Mouse (Mus musculus) CH12.LX (cell line): ENCODE data around the gene Phactr1. TPM values are rescaled to one million over a fixed set of nuclear protein-coding genes. Genes with fewer than 3 reads are reported as not detected.

Experiments used
- DNase-seq: peaks from one replicate; pipeline ENCODE4 v3.0.0-alpha.2; 2013; ENCODE audit errors: extremely low read depth
- H3K27ac ChIP-seq: 2 replicates; pipeline ENCODE4 v1.5.1; 2012; ENCODE audit warnings: low read depth, mild to moderate bottlenecking, control low read depth, moderate library complexity; ENCODE audit not compliant: insufficient read depth
- H3K27me3 ChIP-seq: replicated peaks from 2 replicates; pipeline ENCODE3; 2012; ENCODE audit warnings: inconsistent platforms
- H3K36me3 ChIP-seq, 2 experiments: replicated peaks in 1 of 2; 2 replicates each; pipeline versions ENCODE3 to v1.6.1; 2012; ENCODE audit warnings: inconsistent platforms in 1 of 2, low read length in 1 of 2, mild to moderate bottlenecking in 1 of 2, mixed read lengths in 1 of 2, moderate library complexity in 1 of 2; ENCODE audit not compliant: control insufficient read depth in 1 of 2, insufficient read depth in 1 of 2
- H3K4me1 ChIP-seq, 2 experiments: 2 replicates each; pipeline ENCODE4 v1.6.1; 2012; ENCODE audit warnings: inconsistent platforms in 1 of 2, moderate library complexity in 1 of 2; ENCODE audit not compliant: insufficient read depth in 2 of 2, control insufficient read depth in 1 of 2
- H3K4me2 ChIP-seq: 2 replicates; pipeline ENCODE4 v1.6.1; 2012; ENCODE audit warnings: low read depth, mild to moderate bottlenecking, control low read depth; ENCODE audit not compliant: poor library complexity, insufficient read depth, severe bottlenecking
- H3K4me3 ChIP-seq, 3 experiments: fragments of 150-350 bp in 1 of 3; sonication (generic) in 1 of 3; replicated peaks in 1 of 3; 2 replicates each; pipeline versions ENCODE3 to v1.5.1; 2011 to 2012; ENCODE audit warnings: low read depth in 2 of 3, low read length in 2 of 3, mild to moderate bottlenecking in 2 of 3, moderate library complexity in 2 of 3, control low read depth in 1 of 3, improper control_type of control experiment in 1 of 3, inconsistent platforms in 1 of 3, mixed read lengths in 1 of 3; ENCODE audit not compliant: poor library complexity in 1 of 3
- H3K79me2 ChIP-seq: replicated peaks from 2 replicates; pipeline ENCODE4 v1.6.1; 2012; ENCODE audit warnings: mild to moderate bottlenecking, moderate library complexity; ENCODE audit not compliant: control insufficient read depth, poor library complexity, insufficient read depth, severe bottlenecking; ENCODE audit errors: extremely low read depth
- H3K9ac ChIP-seq: 2 replicates; pipeline ENCODE4 v1.6.1; 2012; ENCODE audit warnings: low read depth, mild to moderate bottlenecking, control low read depth, moderate library complexity; ENCODE audit not compliant: insufficient read depth
- H3K9me3 ChIP-seq: replicated peaks from 2 replicates; pipeline ENCODE3; 2012; ENCODE audit warnings: low read length, inconsistent platforms, mixed read lengths
- CHD1 ChIP-seq: IDR thresholded peaks from 2 replicates; pipeline ENCODE4 v1.6.1; 2012; ENCODE audit warnings: low read depth, low read length, improper control_type of control experiment, inconsistent platforms
- CHD2 ChIP-seq: IDR thresholded peaks from 2 replicates; pipeline ENCODE4 v1.6.1; 2011; ENCODE audit warnings: low read length, improper control_type of control experiment
- E2F4 ChIP-seq: IDR thresholded peaks from 2 replicates; pipeline ENCODE4 v1.6.1; 2011; ENCODE audit warnings: low read depth, low read length, improper control_type of control experiment; ENCODE audit not compliant: insufficient replicate concordance
- ELF1 ChIP-seq: IDR thresholded peaks from 2 replicates; pipeline ENCODE4 v1.6.1; 2014; ENCODE audit warnings: low read depth, mild to moderate bottlenecking, inconsistent platforms, low read length, improper control_type of control experiment
- EP300 ChIP-seq: IDR thresholded peaks from 2 replicates; pipeline ENCODE4 v1.6.1; 2011; ENCODE audit warnings: low read length, improper control_type of control experiment
- HCFC1 ChIP-seq: IDR thresholded peaks from 2 replicates; pipeline ENCODE4 v1.6.1; 2012; ENCODE audit warnings: low read depth, mild to moderate bottlenecking, inconsistent platforms, low read length, improper control_type of control experiment
- IRF4 ChIP-seq: IDR thresholded peaks from 2 replicates; pipeline ENCODE4 v1.6.1; 2014; ENCODE audit warnings: low read depth, mild to moderate bottlenecking, inconsistent platforms, low read length, improper control_type of control experiment
- JUND ChIP-seq: conservative IDR thresholded peaks from 2 replicates; pipeline ENCODE4 v1.6.1; 2011; ENCODE audit warnings: low read depth, low read length, improper control_type of control experiment
- MAFK ChIP-seq: IDR thresholded peaks from 2 replicates; pipeline ENCODE4 v1.6.1; 2011; ENCODE audit warnings: low read length, improper control_type of control experiment; ENCODE audit not compliant: insufficient replicate concordance
- MAX ChIP-seq: IDR thresholded peaks from 2 replicates; pipeline ENCODE4 v1.6.1; 2011; ENCODE audit warnings: low read length, improper control_type of control experiment
- MAZ ChIP-seq: IDR thresholded peaks from 2 replicates; pipeline ENCODE4 v1.6.1; 2012; ENCODE audit warnings: low read depth, mild to moderate bottlenecking, inconsistent platforms, low read length, improper control_type of control experiment, moderate library complexity
- MXI1 ChIP-seq: IDR thresholded peaks from 2 replicates; pipeline ENCODE4 v1.6.1; 2011; ENCODE audit warnings: mild to moderate bottlenecking, low read depth, low read length, improper control_type of control experiment
- NRF1 ChIP-seq: IDR thresholded peaks from 2 replicates; pipeline ENCODE4 v1.6.1; 2014; ENCODE audit warnings: low read depth, mild to moderate bottlenecking, inconsistent platforms, low read length, improper control_type of control experiment, moderate library complexity
- PAX5 ChIP-seq: IDR thresholded peaks from 2 replicates; pipeline ENCODE4 v1.6.1; 2012; ENCODE audit warnings: low read length, inconsistent platforms, mixed read lengths
- POLR2A ChIP-seq: IDR thresholded peaks from 2 replicates; pipeline ENCODE4 v1.6.1; 2011; ENCODE audit warnings: low read depth, mild to moderate bottlenecking, improper control_type of control experiment, low read length
- POLR2AphosphoS2 ChIP-seq: IDR thresholded peaks from 2 replicates; pipeline ENCODE4 v1.6.1; 2011; ENCODE audit warnings: low read depth, low read length, improper control_type of control experiment
- RAD21 ChIP-seq: IDR thresholded peaks from 2 replicates; pipeline ENCODE4 v1.6.1; 2011; ENCODE audit warnings: low read depth, mild to moderate bottlenecking, low read length, improper control_type of control experiment, moderate library complexity
- RCOR1 ChIP-seq: conservative IDR thresholded peaks from 2 replicates; pipeline ENCODE4 v1.6.1; 2012; ENCODE audit warnings: low read depth, mild to moderate bottlenecking, inconsistent platforms, low read length, improper control_type of control experiment
- SIN3A ChIP-seq: IDR thresholded peaks from 2 replicates; pipeline ENCODE4 v1.6.1; 2012; ENCODE audit warnings: low read length, improper control_type of control experiment, inconsistent platforms
- SMC3 ChIP-seq: IDR thresholded peaks from 2 replicates; pipeline ENCODE4 v1.6.1; 2011; ENCODE audit warnings: low read depth, low read length, improper control_type of control experiment
- TBP ChIP-seq: conservative IDR thresholded peaks from 2 replicates; pipeline ENCODE4 v1.6.1; 2011; ENCODE audit warnings: low read depth, low read length, improper control_type of control experiment
- TCF12 ChIP-seq: IDR thresholded peaks from 2 replicates; pipeline ENCODE4 v1.6.1; 2014; ENCODE audit warnings: low read depth, mild to moderate bottlenecking, inconsistent platforms, low read length, improper control_type of control experiment
- UBTF ChIP-seq: IDR thresholded peaks from 2 replicates; pipeline ENCODE4 v1.6.1; 2012; ENCODE audit warnings: low read depth, mild to moderate bottlenecking, inconsistent platforms, low read length, improper control_type of control experiment, moderate library complexity
- USF2 ChIP-seq: conservative IDR thresholded peaks from 2 replicates; pipeline ENCODE4 v1.6.1; 2011; ENCODE audit warnings: low read depth, low read length, improper control_type of control experiment
- ZKSCAN1 ChIP-seq: IDR thresholded peaks from 2 replicates; pipeline ENCODE4 v1.6.1; 2012; ENCODE audit warnings: low read depth, inconsistent platforms, low read length, improper control_type of control experiment, borderline replicate concordance
- dilution Hi-C: fragments of 300-500 bp; cut with MboI; formaldehyde crosslinking; loops from 2 replicates; pipeline ENCODE4 v1.14.3; 2020; ENCODE audit warnings: low sequenced_read_pairs; ENCODE audit not compliant: extremely low pct_unique_long_range_greater_than_20kb, extremely low pct_ligation_motif_present
- in situ Hi-C: fragments of 300-500 bp; cut with MboI; formaldehyde crosslinking; loops from 3 replicates; pipeline ENCODE4 v1.14.3; 2019; ENCODE audit warnings: low sequenced_read_pairs, low pct_ligation_motif_present, low pct_unique_long_range_greater_than_20kb, mixed read lengths
- polyA plus RNA-seq: library from polyadenylated mRNA; unstranded; fragments of >175 nt; gene quantifications from 2 replicates; pipeline ENCODE4 v1.2.1, GENCODE M21; 2012; ENCODE audit warnings: low read depth; ENCODE audit not compliant: insufficient read length
- total RNA-seq, 2 experiments: library from RNA; depleted of rRNA; stranded (reverse); fragments of 300-350 nt in 1 of 2; fragments of >200 nt in 1 of 2; gene quantifications; 2 replicates each; pipeline ENCODE4 v1.2.3; 2012 to 2014

Gene Phactr1
- total and polyA plus RNA-seq, 3 experiments, result 2.0 to 6.1 (median 3.1) TPM

DNA sequence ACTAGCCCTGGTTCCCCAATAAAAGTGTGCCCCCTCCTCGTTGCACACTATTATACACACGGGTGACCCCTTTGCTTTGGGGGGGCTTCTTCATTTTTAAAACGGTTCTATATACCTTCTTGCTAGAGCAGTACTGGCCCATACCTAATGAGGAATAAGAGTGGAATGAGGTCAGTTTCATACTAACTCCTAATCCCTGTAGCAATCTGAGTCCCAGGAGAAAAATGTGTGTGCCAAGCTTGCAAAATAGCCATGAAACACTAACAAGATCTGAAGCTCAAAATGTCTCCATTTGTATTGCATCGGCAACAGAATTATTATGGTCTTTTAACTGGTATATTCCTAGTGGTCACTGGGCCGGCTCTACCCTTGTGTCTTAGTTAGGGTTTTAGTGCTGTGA lies 207.3 kb downstream of the Phactr1 start:
- H3K4me1 ChIP-seq, result peaks cover 0 to 7% of the 10 kb centered on the region in 2 experiments; a peak in 2 of 4 replicates
- in situ Hi-C loops, result no loop called here
- H3K4me2 ChIP-seq, result no peak overlapping the region
- no peaks in the 10 kb centered on the region for H3K27me3 ChIP-seq
- no peaks in the 10 kb centered on the region for H3K9me3 ChIP-seq
- no peaks in the 10 kb centered on the region for H3K36me3 ChIP-seq
- no peak for DNase-seq
- dilution Hi-C loops, result no loop called here
- no peaks in the 10 kb centered on the region for H3K79me2 ChIP-seq
- H3K4me3 ChIP-seq, result no peak overlapping the region
- H3K27ac ChIP-seq, result no peak overlapping the region
- no peak overlapping the region for H3K9ac ChIP-seq
- TF ChIP-seq POLR2A, result no peak
- TF ChIP-seq ZKSCAN1, result no peak
- TF ChIP-seq PAX5, result no peak
- no peak for TF ChIP-seq USF2
- TF ChIP-seq RCOR1, result no peak
- TF ChIP-seq E2F4, result no peak
- no peak for TF ChIP-seq SIN3A
- no peak for TF ChIP-seq UBTF
- no peak for TF ChIP-seq POLR2AphosphoS2
- no peak for TF ChIP-seq JUND
- no peak for TF ChIP-seq MAFK
- no peak for TF ChIP-seq IRF4
- TF ChIP-seq MAX, result no peak
- no peak for TF ChIP-seq CHD2
- TF ChIP-seq TBP, result no peak
- TF ChIP-seq TCF12, result no peak
- no peak for TF ChIP-seq NRF1
- TF ChIP-seq RAD21, result no peak
- TF ChIP-seq ELF1, result no peak

DNA sequence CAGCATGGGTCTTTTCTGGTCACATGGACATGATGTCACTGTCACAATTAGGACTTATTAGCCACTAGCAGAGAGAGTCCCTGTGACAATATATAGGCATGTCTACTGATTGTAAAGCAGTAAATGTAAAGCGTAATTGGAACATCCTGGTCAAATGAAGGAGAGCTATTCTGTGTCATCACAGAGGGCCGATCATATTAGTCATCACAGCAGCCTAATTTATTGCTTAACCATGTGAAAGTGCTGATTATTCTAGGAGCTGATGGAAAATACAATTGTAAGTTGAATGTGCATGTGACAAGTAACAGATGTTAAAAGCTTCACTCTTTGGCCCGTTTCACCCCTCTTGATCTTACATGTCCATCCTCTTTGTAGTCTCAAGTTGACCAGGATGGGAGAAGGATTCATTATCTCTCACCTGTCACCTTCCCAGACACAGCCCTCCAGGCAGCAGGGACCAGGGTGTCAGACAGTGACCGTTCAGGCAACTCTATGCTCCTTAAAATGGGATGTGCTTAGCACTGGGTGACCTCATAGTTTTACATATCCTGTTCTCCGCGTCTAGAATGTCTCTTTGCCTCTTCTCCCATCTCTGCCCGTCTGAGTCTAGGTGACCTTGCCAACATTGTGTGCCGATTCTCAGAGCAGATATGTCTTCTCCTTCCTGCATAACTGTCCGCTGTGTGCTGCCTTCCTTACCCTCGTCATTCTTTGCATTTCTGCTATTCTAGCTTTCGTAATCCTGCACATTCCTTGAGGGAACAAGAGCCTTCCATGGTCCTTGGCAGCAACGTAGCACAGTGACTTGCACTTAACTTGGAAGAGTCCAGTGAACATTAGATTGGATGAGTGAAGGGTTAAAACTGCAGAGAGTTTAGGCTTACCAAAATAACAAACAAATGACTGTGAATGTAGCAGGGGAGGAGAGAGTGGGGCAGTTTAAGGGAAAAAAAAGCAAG lies 209.4 kb downstream of the Phactr1 start:
- DNase-seq, result no peak
- Histone ChIP-seq H3K27me3 (no peaks in the 10 kb centered on the region), H3K36me3 (no peaks in the 10 kb centered on the region), H3K27ac (no peak overlapping the region), H3K9ac (no peak overlapping the region), H3K4me3 (no peak overlapping the region), H3K4me2 (no peak overlapping the region), H3K79me2 (no peaks in the 10 kb centered on the region), H3K9me3 (no peaks in the 10 kb centered on the region), H3K4me1 (no peaks in the 10 kb centered on the region)
- in situ Hi-C loops, result no loop called here
- dilution Hi-C loops, result no loop called here
- no peak for TF ChIP-seq SMC3
- TF ChIP-seq NRF1, result no peak
- no peak for TF ChIP-seq UBTF
- TF ChIP-seq USF2, result no peak
- TF ChIP-seq IRF4, result no peak
- TF ChIP-seq MXI1, result no peak
- no peak for TF ChIP-seq TBP
- TF ChIP-seq EP300, result no peak
- no peak for TF ChIP-seq CHD2
- TF ChIP-seq RCOR1, result no peak
- TF ChIP-seq CHD1, result no peak
- no peak for TF ChIP-seq MAZ
- TF ChIP-seq HCFC1, result no peak
- TF ChIP-seq MAFK, result no peak
- TF ChIP-seq POLR2A, result no peak
- TF ChIP-seq, all 38 proteins: peak for 0
